Mouse (Mus musculus) cortical plate, adult 2 months (tissue): ENCODE data around the gene Ttll4. TPM values are rescaled to one million over a fixed set of nuclear protein-coding genes. Genes with fewer than 3 reads are reported as not detected.
A peak's percentile ranks its signal among the peaks of the same experiment; 100 is the strongest.

Experiments used
- H3K27ac ChIP-seq: fragments of 200-500 bp; 2 replicates; pipeline ENCODE4 v1.5.1; 2012; ENCODE audit warnings: low read length, control low read depth, inconsistent platforms; ENCODE audit not compliant: insufficient read depth
- H3K4me1 ChIP-seq: fragments of 200-500 bp; 2 replicates; pipeline ENCODE4 v1.6.1; 2011; ENCODE audit warnings: low read length; ENCODE audit not compliant: control insufficient read depth, insufficient read depth
- H3K4me3 ChIP-seq: fragments of 200-500 bp; 2 replicates; pipeline ENCODE4 v1.5.1; 2011; ENCODE audit warnings: mild to moderate bottlenecking, low read length, control low read depth; ENCODE audit not compliant: insufficient read depth
- CTCF ChIP-seq: fragments of 200-500 bp; IDR thresholded peaks from 2 replicates; pipeline ENCODE4 v1.5.1; 2011; ENCODE audit warnings: mild to moderate bottlenecking, control low read depth, low read length; ENCODE audit not compliant: insufficient read depth; ENCODE audit errors: extremely low read depth
- POLR2A ChIP-seq: fragments of 200-500 bp; IDR thresholded peaks from 2 replicates; pipeline ENCODE4 v1.6.1; 2011; ENCODE audit warnings: mild to moderate bottlenecking, low read length, control low read depth; ENCODE audit not compliant: insufficient read depth; ENCODE audit errors: extremely low read depth
- polyA plus RNA-seq: library from polyadenylated mRNA; depleted of rRNA; stranded (reverse); fragments of >200 nt; gene quantifications from 2 replicates; pipeline ENCODE4 v1.2.3, GENCODE M21; 2012

Ttll4 gene
- polyA plus RNA-seq, 1 experiment = 17.7 TPM

DNA sequence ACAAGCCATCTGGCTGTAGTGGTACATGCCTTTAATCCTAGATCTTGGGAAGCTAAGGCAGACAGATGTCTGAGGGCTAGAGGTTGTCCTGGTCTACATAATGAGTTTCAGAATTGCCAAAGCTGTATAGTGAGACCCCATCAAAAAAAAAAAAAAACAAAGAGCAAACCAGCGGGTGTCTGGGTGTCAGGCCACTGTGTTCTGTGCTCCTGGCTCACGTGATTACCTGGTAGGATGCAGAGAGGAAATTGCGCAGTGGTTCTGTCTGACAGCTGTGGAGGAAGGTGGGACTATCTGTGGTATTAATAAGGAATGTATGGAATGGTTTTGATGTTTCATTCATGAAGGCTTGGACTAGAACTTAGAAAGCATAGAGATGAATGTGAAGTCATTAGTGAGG is 15.3 kb downstream of the Ttll4 start:
- TF ChIP-seq POLR2A (no peak), CTCF (no peak)
- Histone ChIP-seq H3K4me3 (no peak overlapping the region), H3K4me1 (no peaks in the 10 kb centered on the region), H3K27ac (no peak overlapping the region)

- Histone ChIP-seq H3K4me1 (no peaks in the 10 kb centered on the region), H3K4me3 (no peak overlapping the region), H3K27ac (no peak overlapping the region)
- TF ChIP-seq CTCF (no peak), POLR2A (no peak)
Observed at GRCm38 (mm10) chr1:74677843-74678242, 16.3 kb downstream of the Ttll4 start.

GRCm38 (mm10) chr1:74687131-74687530 is 25.6 kb downstream of the Ttll4 start:
- no peak for TF ChIP-seq CTCF
- TF ChIP-seq POLR2A = no peak
- H3K27ac ChIP-seq = no peak overlapping the region
- no peaks in the 10 kb centered on the region for H3K4me1 ChIP-seq
- no peak overlapping the region for H3K4me3 ChIP-seq

DNA sequence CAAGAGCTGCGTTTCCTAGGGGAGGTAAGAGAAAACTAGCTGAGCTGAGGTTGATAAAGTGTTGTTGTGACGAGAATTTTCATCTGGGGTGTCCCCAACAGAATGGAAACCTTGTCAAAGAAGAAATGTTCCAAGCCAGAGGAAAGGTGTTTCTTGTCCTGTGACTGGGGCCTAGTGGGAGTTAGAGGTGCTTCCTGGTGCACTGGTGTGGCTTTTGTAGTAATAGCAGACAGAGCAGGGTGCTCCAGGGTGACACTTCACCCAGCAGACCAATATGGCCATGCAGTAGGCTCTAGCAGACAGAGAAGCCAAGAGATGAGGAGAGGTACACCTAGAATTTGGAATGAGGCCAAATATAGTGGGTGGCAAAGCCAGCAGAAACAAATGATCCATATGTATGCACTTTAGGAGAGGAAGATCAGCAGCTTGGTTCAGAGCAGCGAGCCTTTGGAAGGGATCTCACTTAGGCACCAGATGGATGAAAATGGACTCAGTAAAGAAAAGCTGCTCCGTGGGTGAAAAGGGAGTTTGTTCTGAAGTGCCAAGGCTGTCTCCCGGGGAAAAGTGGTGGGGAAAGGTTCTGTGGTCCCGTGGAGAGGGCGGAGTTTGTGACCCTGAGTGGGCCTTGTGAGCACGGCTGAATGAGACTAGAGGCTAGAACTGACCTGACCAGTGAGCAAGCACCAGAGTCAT is 32.5 kb downstream of the Ttll4 start:
- H3K4me3 ChIP-seq = no peak overlapping the region
- no peak overlapping the region for H3K27ac ChIP-seq
- peaks cover 2% of the 10 kb centered on the region; the same call in 1 of the 2 replicates for H3K4me1 ChIP-seq
- TF ChIP-seq CTCF = no peak
- TF ChIP-seq POLR2A = no peak

- Histone ChIP-seq H3K27ac (no peak overlapping the region), H3K4me1 (peaks cover 2% of the 10 kb centered on the region; the same call in 1 of the 2 replicates), H3K4me3 (no peak overlapping the region)
- TF ChIP-seq POLR2A (no peak), CTCF (no peak)
Observed at GRCm38 (mm10) chr1:74695836-74696235, 34.3 kb downstream of the Ttll4 start.

DNA sequence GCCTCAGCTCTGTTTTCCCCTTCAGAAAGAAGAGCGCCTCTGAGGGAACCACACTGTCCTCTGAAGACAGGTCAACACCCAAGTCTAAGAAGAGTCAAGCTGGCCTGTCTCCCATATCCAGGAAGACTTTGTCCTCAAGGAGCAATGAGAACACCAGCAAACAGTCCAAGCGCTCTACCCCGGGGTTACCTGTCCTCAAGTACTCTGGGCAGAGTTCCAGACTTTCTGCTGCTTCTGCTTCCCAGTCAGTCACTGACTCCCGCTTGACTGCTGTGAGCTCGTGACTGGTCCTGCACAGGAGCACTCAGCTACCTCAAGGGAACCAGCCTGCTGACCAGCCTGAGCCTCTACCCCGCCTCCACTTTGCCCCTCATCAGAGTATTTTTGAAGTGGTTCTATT is 35.9 kb downstream of the Ttll4 start:
- Histone ChIP-seq H3K27ac (no peak overlapping the region), H3K4me3 (no peak overlapping the region), H3K4me1 (peaks cover 2% of the 10 kb centered on the region; the same call in 1 of the 2 replicates)
- TF ChIP-seq POLR2A (no peak), CTCF (no peak)

DNA sequence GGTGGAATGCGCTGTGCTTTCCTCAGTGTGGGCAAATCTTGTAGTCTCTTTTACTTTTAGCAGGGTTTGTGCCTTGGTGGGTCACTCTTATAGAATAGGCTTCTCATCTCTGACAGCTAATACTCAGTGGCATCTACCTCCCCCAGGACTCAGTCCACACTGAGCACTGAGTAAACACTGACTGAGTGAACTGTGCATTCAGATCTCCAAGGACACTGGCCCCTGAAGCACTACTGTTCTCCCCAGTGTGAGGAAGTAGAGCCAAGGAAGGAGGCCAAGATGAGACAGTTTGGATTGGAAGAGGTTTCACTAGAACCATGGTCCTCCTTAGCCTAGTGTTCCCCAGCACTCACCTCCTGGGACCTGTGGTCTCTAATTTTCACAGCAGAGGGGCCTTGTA is 36.8 kb downstream of the Ttll4 start:
- H3K4me1 ChIP-seq = peaks cover 2% of the 10 kb centered on the region; the same call in 1 of the 2 replicates
- TF ChIP-seq CTCF (no peak), POLR2A (no peak)

GRCm38 (mm10) chr1:74698791-74699190 is 37.2 kb downstream of the Ttll4 start:
- TF ChIP-seq POLR2A = no peak
- no peak for TF ChIP-seq CTCF
- no peak overlapping the region for H3K4me3 ChIP-seq
- H3K4me1 ChIP-seq = peaks cover 2% of the 10 kb centered on the region; the same call in 1 of the 2 replicates
- H3K27ac ChIP-seq = no peak overlapping the region

More for the DNA sequence above, 36.8 kb downstream of the Ttll4 start:
- Histone ChIP-seq H3K4me3 (no peak overlapping the region), H3K27ac (no peak overlapping the region)

- TF ChIP-seq CTCF = no peak
- no peak for TF ChIP-seq POLR2A
- Histone ChIP-seq H3K27ac (no peak overlapping the region), H3K4me1 (peaks cover 2% of the 10 kb centered on the region; the same call in 1 of the 2 replicates), H3K4me3 (no peak overlapping the region)
Observed at GRCm38 (mm10) chr1:74702142-74702553, 40.6 kb downstream of the Ttll4 start.

- Histone ChIP-seq H3K4me3 (no peak overlapping the region), H3K27ac (peak overlapping the region; percentile 67; the same call in 1 of the 2 replicates), H3K4me1 (peaks cover 2% of the 10 kb centered on the region; the same call in 1 of the 2 replicates)
- TF ChIP-seq POLR2A (no peak), CTCF (no peak)
Observed at GRCm38 (mm10) chr1:74704156-74704555, 42.6 kb downstream of the Ttll4 start.

- TF ChIP-seq POLR2A (no peak), CTCF (no peak)
- no peak overlapping the region for H3K27ac ChIP-seq
- H3K4me3 ChIP-seq = no peak overlapping the region
- H3K4me1 ChIP-seq = peaks cover 2% of the 10 kb centered on the region; the same call in 1 of the 2 replicates
Observed at GRCm38 (mm10) chr1:74705016-74705415, 43.5 kb downstream of the Ttll4 start.
